Mouse (Mus musculus) embryo, embryonic 11.5 days (tissue): ENCODE data around the gene Cep128.
"Not testable (repeated sequence)": the region's sequence is repeated elsewhere in the genome, so short reads cannot be mapped to it uniquely, and the experiment has no call there.

Experiments used
- DNase-seq: peaks from one replicate; pipeline ENCODE4 v3.0.0-alpha.2; 2012; ENCODE audit warnings: low read depth, low spot score

The Cep128 gene

DNA sequence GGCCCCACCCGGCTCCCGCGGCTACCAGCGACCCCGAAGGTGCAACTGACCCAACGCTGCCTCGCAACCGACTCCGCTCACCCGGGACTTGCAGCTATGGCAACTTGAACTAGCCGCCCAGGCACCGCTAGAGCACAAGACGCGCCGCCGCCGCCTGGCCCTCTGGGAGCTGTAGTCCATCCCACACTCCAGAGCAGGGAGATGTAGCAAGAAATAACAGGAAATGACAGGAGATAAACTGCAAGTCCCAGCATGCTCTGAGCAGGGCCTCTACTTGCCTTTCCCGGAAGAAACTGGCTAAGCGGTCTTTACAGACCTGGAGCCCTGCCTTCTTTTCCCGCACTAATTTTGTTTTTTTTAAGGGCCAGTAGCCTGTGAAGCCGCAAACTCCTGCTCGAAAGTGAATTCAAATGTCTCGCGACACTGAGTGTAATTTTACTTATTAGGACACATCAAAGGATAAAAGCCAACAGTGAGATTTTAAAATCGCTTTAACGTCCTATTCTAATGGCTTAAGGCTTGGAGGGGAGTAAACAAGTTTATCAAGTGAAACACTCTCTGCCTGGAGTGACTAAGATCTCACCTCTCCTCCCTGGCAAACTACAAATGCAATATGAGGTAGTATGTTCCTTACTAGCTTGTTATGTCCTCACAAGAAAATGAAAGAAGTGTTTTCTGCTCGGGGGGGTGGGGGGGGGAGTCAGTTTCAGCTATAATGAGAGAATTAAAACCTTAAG, at the start of gene Cep128, which contains the start of gene Tshr:
Gene Cep128 (minus strand): TSS at position 129 of the 737 bp plus-strand sequence.
Gene Tshr (plus strand): TSS at position 283 of the 737 bp plus-strand sequence.
- DNase-seq = peak; percentile 88

DNA sequence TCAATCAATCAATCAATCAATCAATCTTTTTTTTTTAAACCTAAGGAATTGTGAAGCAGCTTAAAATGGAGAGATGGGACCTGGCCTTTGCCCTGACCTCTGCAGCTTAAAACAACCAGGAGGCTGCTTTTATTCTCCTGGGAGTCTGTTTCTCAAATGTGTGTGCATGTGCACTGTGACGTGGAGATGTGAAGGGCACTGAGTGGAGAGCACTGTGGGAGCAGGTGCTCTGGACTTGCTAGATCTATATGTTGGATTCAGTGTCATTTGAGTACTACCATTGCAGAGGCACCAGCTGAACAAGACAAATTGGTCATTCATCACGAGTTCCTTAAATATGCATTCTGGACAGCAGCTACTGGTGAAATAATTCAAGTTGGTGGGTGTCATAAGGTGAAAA, 42.9 kb upstream of the Cep128 start:
- no peak for DNase-seq

DNA sequence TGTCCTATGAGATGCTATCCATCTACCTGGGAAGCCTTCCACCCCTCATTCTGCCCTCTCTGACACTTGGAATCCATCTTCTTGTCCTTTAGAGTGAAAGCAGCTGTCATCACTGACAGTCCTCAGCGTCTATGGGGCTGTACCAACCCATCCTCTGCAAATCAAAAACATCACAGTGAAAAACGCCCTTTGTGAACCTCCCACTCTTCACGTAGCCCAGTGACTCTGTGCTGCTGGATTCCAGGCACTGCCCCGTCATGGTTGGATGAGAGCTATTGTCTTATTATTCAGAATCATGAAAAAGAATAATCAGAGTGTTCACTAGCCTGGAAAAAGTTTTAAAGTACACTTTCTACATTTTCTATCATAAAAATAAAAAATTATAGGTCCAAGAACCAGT, 42.3 kb upstream of the Cep128 start:
- DNase-seq = no peak

DNA sequence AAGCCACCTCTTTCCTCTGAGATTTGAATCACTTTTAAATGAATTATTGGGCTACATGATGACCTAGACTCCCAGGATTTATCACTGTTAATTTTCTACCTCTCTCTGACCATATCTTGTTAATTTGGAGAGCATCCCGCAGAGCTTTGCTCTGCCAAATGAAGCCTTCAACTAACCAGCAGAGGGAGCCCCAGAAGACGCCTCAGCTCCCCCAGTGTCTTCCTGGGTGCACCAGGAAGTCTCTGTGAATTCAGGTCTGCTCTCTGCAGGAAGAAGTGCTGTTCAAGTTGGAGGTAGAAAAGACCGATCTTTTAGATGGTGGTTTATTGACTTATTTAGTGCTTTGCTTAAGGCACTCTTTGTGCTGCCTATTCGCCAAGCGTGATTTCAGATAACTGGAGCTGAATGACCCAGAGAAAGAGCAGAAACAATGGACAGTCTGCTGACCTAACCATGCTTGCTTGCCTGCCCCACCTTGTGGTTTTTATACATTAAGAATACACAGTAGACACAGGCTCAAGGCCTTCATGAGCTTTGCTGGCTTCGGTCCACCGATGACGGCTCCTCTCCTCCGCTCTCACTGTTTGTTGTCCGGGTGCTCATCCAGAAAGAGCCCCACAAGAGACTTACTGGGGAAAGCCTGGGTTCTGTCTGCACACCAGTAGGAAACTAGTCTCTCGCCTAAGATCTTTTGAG, 39.1 kb upstream of the Cep128 start:
- peak; percentile 14 for DNase-seq

DNA sequence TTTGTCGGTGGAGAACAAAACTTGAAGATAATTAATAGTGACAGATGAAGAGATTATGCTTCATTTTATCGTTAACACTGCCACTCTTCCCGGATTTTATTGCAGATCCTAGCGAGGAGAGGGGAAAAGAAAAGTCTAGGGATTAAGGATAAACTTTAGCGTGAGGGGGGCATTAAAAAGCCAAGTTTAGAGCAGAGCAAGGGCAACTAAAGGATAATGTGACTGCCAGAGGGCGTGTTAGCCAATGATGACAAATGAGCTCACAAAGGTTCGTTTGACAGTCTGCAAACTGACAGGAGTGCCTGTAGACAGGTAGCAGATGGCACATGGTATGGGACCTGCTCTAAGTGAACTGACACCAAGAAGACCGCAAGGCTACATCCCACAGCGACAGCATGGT, 37.1 kb upstream of the Cep128 start:
- no peak for DNase-seq

DNA sequence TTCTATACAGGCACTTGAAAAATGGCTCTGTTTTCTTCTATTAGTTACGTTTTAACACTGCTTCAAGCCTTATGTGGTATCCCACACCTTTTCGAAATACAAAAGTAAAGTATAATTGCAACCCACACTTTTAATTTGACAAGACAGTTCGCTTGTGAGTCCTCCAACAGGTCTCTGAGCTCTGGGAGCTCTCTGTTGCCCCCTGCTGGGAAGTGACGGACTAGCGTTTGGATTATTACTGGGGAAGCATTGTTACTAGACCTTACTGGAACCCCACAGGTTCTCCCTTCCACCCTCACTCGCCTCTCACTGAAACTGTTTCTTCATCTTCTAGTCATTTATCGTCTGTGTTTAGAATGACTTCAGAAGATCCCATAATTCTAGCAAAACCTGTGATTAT, 34.6 kb upstream of the Cep128 start:
- peak; percentile 30 for DNase-seq

DNA sequence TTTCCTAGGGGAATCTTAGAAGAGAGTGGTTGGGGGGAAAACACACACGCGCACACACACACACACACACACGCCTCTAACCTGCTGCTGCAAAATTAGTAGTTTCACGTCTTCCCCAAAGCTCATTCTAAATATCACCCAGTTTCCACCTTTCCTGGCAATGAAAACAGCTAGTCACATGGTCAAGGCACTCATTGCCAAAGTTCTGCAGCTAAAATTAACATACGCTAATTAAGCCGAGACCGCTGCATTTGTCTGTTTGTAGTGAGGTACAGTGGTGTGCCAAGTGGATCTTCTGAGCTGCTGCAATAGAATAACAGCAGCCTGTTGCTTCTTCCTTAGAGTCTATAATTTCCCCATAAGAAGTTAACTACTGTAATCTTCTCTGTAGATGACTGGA, 32.6 kb upstream of the Cep128 start:
- DNase-seq = no peak

DNA sequence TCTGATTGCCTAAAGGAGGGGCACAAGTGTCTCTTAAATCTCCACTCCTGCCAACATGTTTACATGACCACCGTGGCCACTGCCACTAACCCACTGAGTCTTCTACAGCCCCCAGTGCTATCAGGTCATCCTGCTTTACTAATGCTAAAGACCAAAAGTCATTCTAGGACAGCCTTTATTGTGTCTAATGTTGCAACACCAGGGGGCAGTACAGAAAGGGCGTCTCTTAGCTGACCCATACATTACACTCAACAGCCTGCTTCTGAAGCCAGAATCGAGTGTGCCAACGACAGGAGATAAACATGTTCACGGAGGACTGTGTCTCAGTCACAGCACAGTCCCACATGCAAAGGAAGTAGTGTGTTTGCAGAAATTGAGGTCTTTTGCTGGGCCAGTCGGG, 30.9 kb upstream of the Cep128 start:
- no peak for DNase-seq

DNA sequence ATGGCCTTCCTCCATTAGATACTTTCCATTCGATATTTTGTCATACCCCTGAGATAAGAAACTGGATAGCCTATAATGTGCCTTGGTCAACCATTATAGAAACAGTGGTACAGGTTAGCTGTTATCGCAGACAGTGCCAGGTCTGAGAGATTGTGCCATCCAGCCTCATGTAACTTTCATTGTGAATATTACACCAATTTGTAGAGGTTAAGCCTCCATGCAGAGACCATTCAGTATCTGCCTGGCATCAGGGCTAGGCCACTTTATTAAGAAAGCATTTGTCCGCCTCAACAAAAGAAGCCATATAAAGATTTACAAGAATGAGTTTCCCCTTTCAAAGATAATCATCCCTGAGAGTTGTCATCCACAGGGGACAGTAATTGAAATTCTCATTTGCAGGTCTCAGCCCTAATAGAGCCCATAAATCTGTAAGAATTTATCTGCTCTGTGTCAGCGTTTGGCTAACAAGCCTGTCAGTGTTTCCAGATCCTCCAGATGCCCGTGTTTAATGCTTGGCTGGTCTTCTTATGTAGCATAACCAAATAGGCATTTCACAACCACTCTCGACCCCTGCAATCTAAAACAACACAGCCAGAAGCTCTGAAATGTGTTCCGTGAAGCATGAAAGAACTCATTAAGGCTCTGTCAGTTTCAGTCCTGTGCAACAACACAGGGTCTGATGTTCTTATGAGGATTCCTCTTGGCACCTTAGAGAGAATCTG, 28.4 kb upstream of the Cep128 start:
- peak; percentile 27 for DNase-seq

DNA sequence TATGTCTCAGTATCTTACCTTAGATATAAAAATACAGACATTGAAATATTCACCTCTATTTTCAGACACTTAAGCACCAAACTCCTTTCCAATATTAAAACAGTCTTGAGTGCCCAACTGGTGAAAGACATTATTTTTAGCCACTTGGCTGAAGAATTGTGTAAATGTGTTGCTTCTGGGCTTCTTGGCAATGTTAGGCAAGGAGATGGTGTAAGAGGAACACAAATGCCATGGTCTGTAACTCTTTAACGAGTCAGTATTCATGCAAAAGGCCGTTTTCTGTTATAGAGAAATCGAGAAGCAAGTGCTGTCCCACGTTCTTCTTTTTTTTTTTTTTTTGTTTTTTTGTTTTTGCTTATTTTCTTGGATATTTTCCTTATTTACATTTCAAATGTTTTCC, 26.1 kb upstream of the Cep128 start:
- DNase-seq = no peak

DNA sequence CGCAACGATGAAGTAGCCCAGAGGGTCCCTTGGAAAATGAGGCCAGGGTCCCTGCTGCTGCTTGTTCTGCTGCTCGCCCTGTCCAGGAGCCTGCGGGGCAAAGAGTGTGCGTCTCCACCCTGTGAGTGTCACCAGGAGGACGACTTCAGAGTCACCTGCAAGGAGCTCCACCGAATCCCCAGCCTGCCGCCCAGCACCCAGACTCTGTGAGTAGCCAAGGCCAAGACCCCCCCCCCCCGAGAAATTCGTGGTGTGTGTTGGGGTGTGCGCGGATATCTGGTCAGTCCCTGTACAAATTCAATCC, 16.8 kb upstream of the Cep128 start:
- DNase-seq = no peak

DNA sequence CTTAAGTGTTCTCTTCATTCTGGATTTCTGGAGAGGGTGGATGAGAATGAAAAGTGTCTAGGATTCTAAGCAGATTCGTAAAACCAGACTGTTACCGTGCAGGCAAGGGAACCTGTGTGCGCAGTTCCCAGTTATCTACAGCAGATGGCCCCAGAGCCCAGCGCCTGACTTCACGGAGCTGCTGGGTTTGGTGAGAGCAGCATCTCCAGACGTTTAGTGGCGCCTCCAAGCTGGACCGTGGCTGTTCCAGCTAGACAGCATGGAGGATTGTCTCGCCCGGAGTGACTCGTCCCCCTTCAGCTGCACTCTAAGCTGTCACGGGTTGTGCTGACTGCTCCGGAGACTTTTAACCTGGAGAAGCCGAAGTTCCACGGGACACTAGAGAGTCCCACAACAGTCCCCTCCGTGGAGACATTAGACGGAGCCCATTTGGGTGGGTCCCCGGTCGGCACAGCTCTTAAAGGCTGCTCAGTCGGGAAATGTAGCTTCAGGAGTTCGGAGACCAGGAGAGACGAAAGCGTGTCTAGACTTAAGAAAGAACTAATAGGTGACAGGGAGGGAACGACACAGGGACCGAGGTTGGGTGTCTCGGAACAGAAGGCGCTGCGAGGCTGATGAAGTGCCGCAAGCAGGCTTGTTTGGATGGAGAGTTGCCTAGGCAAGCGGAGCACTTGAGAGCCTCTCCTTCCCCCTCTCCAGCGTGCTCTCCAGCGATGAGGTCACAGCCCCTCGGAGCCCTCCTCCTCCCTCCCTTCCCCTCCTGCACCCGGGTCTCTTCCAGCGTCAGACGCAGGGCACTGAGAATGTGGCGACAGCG, 16.2 kb upstream of the Cep128 start:
- peak; percentile 66 for DNase-seq

DNA sequence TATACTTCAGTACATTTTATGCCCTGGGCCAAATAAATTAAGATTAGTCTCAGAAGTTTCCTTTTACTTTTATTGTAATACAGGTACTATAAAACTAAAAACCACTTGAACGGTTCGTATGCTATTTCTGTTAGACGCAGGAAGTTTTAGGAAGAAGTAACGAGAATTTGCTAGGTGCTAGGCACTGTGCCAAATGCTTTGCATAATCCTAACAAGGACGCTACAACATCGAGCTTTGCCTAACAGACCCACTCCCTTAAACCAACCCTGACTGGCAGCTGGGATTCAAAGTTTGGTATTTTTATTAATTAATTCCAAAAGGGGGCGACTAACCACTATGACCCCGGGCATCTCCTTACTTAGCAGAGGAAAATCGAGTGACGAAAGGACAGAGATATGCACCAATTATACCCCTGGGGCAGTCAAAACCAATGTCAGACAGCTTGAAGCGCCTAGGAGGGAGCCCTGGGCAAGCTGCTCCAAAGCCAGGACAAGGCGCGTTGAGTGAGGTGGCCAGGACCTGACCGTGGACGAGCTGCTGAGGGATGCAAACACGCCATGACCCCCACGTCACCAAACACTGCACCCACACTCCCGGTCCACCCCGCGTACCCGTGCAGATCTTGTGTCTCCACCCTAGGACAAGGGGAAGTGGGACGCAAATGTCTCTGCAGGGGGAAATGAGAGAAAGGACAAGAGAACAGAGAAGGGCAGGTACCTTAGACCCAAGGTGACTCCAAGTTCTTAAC, 519 bp downstream of the Cep128 start:
- peak; percentile 5 for DNase-seq

DNA sequence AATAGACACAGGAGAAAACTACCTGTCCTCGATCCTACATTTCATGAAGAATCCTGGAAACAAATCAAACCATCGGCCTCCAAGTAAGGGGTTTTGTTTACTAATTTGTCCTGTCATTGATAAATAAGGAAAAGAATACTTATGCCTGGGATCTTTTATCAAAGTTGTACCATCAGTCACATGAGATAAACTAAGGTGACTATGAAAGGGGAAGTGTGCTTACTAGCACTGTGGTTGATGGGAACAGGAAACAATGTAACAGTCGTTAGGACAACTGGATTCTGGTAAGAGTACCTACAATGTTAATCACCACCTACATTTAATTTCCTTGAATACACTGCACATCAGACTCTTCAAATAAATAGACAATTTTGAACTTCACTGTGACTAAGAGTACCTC, 15.0 kb downstream of the Cep128 start:
- no peak for DNase-seq

DNA sequence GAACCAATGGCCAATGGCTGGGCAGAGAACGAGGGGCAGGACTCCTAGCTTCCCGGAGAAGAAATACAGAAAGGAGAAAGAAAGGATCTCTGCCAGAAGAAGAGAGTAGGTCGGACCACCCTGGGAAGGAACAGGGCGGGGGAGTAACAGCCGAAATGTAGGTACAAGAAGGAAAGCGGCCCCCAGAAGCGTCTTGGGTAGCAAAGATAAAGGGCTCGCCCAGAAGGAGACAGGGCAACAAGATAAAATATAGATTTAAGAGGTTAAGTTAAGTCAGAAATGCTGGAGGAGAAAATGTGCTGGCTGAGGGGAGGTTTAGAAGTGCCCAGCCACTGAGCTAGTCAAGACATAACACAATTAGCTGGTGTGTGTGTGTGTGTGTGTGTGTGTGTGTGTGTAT, 30.4 kb downstream of the Cep128 start:
- DNase-seq = no peak

DNA sequence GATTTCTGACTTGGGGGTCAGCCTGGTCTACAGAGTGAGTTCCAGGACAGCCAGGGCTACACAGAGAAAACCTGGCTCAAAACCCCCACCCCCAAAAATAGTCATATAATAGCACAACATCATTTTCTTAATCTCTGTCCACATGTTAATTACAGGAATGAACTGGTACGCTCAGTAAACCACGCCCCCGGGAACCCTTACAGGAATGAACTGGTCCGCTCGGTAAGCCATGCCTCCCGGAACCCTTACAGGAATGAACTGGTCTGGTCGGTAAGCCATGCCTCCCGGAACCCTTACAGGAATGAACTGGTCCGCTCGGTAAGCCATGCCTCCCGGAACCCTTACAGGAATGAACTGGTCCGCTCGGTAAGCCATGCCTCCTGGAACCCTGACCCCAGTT, 45.6 kb downstream of the Cep128 start:
- not testable (repeated sequence) for DNase-seq

DNA sequence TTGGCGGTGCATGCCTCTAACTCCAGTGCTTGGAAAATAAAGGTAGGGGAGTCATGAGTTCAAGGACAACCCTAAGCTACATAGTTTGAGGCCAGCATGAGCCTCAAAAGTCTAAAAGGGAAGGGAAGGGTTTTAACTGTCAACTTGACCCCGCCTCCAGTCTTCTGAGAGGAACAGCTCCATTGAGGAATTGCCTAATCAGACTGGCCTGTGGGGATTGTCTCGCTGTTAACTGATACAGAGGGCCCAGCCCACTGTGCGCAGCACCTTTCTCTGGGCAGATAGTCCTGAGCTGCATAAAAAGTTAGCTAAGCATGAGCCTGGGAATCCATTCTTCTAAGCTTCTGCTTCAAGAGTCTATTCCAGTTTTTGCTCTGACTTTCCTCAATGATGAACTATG, 56.7 kb downstream of the Cep128 start:
- DNase-seq = no peak

DNA sequence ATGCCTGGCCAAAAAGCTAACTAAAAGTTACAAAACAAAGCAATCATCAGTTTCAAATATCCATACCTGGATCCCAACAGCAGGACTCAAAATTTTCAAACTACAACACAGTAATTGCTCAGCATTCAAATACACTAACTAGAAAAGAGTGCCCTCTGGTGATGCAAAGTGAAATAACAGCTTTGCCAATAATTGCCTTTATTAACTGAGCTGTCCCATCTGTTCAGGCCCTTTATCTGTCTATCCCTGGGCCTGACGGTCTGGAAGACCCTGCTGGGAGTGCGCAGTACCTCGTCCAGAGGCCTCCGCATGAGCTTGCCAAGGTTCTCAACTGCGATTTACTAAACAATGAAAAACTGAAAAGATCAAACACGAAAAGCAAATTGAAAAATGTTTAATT, 58.1 kb downstream of the Cep128 start:
- peak; percentile 37 for DNase-seq

DNA sequence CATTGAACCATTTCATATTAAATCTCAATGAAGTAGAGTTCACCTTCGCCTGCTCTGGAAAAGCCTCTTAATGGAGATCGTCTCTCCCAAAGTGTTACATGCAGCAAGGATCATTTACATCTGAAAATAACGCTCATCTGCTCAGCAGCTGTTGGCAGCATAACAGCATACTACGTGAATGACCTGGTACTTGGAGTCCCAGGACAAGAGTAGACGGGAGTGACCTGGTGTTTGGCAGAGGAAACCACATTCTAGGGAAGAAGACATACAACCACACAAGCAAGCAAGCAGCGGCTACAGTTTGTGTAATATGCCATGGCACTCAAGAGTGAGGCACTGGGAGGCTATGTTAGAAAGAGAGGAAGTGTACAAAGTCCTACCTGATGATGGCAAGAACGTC, 69.2 kb downstream of the Cep128 start:
- no peak for DNase-seq

DNA sequence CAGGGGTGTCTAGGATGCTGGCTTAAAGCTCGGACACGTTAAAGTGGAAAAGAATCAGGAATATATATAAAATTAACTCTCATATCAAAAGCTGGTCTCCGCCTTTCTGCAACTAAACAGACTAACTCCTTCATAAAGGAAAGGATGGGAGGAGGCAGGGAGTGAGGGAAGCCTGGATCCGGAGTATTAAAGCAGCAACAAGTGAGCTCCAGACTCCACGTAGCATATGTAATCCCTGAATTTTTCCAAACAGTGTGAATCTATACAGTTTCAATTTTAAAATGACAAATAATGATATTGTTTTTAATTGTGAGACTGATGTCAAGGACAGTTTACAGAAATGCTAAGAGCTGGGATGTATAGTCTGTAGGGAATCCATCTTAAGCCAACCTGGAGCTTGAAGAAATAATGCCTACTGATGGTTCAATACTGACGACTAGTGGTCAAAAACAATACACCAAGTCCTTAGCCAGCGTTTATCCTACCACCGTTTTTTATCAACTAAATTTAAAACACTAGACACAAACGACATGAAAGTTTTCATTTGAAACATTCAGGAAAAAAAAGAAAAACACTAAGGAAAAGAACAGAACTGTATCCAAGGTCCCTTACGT, 70.1 kb downstream of the Cep128 start:
- peak; percentile 42 for DNase-seq

DNA sequence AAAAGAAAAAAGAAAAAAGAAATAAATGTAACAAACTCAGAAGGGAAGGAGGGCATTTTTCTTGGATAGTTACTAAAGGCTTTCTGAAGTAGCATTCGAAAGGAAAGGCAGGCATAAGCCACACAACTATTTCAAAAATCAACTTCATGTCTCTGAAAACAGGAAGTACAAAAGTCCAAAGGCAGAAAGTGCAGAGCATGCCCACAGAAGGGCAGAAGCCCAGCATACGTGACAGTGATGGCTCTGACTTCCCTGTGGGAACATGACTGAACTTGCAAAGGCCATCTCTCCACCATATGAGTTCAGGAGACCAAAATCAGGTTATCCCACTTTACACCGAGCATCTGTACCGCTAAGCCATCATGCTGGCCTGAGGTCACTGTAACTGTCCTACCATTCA, 71.6 kb downstream of the Cep128 start:
- no peak for DNase-seq
